ENCODE assay signal across 14 mouse cellular contexts in genomic region chr7:113686527-113686926, GRCm38 (mm10).
"Had no signal": no experiment of that assay in that cellular context is flagged by ENCODE, and none has a peak within 500 bp of the region (broad histone marks: within the 10 kb centered on the region; RNA-seq: fewer than 3 reads in every experiment).

No protein-coding gene starts in this region.

- H3K9ac ChIP-seq: liver, embryonic 15.5 days had no signal

- ATAC-seq: lung, postnatal 0 days; midbrain, embryonic 16.5 days had no signal

- H3K4me3 ChIP-seq: limb, embryonic 10.5 days; liver, embryonic 15.5 days had no signal

- H3K27ac ChIP-seq: limb, embryonic 10.5 days; liver, embryonic 15.5 days had no signal

- H3K27me3 ChIP-seq: liver, embryonic 15.5 days had no signal

- H3K4me2 ChIP-seq: liver, embryonic 11.5 days; liver, embryonic 15.5 days had no signal

- H3K9me3 ChIP-seq: limb, embryonic 10.5 days; liver, embryonic 15.5 days had no signal

- H3K4me1 ChIP-seq: liver, embryonic 15.5 days had no signal

- DNase-seq: kidney, adult 18-20 months; kidney, postnatal 10 days; kidney, postnatal 4 days; lung, adult 2 months; lung, postnatal 36 days; right cerebral cortex, postnatal 4 days; spleen, adult 18-20 months; thymus, adult 18-20 months; thymus, postnatal 14 days had no signal

- H3K36me3 ChIP-seq: limb, embryonic 10.5 days; liver, embryonic 15.5 days had no signal
